Mouse (Mus musculus) stomach, embryonic 15.5 days (tissue): ENCODE results near the gene Dpf2. TPM values are rescaled to one million over a fixed set of nuclear protein-coding genes. Genes with fewer than 3 reads are reported as not detected.

ENCODE experiments used
- ATAC-seq: fragments of 200-750 bp; cut with Nextera tagmentation; 2 replicates; pipeline ENCODE4 v1.8.0; 2017; ENCODE audit warnings: low read depth, moderate number of reproducible peaks, moderate TSS enrichment; ENCODE audit not compliant: insufficient read depth, low FRiP score
- H3K27ac ChIP-seq: fragments of 300-500 bp; sonication (generic); 2 replicates; pipeline ENCODE4 v1.5.1; 2015; ENCODE audit warnings: mild to moderate bottlenecking, inconsistent platforms
- H3K27me3 ChIP-seq: fragments of 300-500 bp; sonication (generic); replicated peaks from 2 replicates; pipeline ENCODE4 v1.6.1; 2015; ENCODE audit warnings: inconsistent platforms
- H3K36me3 ChIP-seq: fragments of 300-500 bp; sonication (generic); 2 replicates; pipeline ENCODE4 v1.6.1; 2015; ENCODE audit warnings: inconsistent platforms
- H3K4me1 ChIP-seq: fragments of 300-500 bp; sonication (generic); 2 replicates; pipeline ENCODE4 v1.6.1; 2015; ENCODE audit warnings: inconsistent platforms
- H3K4me2 ChIP-seq: fragments of 300-500 bp; sonication (generic); 2 replicates; pipeline ENCODE4 v1.6.1; 2015; ENCODE audit warnings: mild to moderate bottlenecking, inconsistent platforms
- H3K4me3 ChIP-seq: fragments of 300-500 bp; sonication (generic); replicated peaks from 2 replicates; pipeline ENCODE4 v1.5.1; 2015; ENCODE audit warnings: inconsistent platforms
- H3K9ac ChIP-seq: fragments of 300-500 bp; sonication (generic); 2 replicates; pipeline ENCODE4 v1.6.1; 2015; ENCODE audit warnings: inconsistent platforms
- H3K9me3 ChIP-seq: fragments of 300-500 bp; sonication (generic); 2 replicates; pipeline ENCODE4 v1.6.1; 2016; ENCODE audit warnings: inconsistent platforms
- WGBS: fragments of 180-500 bp; shearing (Covaris S2); methylation state at CpG from one replicate; pipeline ENCODE4 v1.1.7; 2015; 5-methylcytosine and 5-hydroxymethylcytosine counted together
- polyA plus RNA-seq: library from polyadenylated mRNA; unstranded; fragments of >200 nt; fragmentation: Nextera tagmentation; extraction: Ambion mirVana; gene quantifications from 2 replicates; pipeline ENCODE4 v1.2.1, GENCODE M21; 2015

Gene Dpf2
- polyA plus RNA-seq, result 98.7 and 118 TPM in 2 replicates

GRCm38 (mm10) chr19:5913007-5913719 is at the start of gene Dpf2:
Dpf2 (minus strand) TSS chr19:5913010.
- 0 out of 2 replicates have a peak, but pooled peaks cover 9% of the 10 kb centered on the region for H3K36me3 ChIP-seq
- peaks cover 21% of the 10 kb centered on the region for H3K4me1 ChIP-seq
- 16% methylated on average over 13 of the region's 13 CpGs for WGBS
- no peaks in the 10 kb centered on the region for H3K27me3 ChIP-seq
- peak within 1 kb of the TSS; percentile 84 for H3K27ac ChIP-seq
- H3K4me2 ChIP-seq, result peak within 1 kb of the TSS; percentile 77
- peak within 1 kb of the TSS; percentile 91 for H3K9ac ChIP-seq
- peak within 1 kb of the TSS; percentile 89 for H3K4me3 ChIP-seq
- H3K9me3 ChIP-seq, result no peaks in the 10 kb centered on the region
- ATAC-seq, result peak; percentile 25

- Histone ChIP-seq H3K36me3 (peaks cover 18% of the 10 kb centered on the region), H3K4me1 (peaks cover 18% of the 10 kb centered on the region)
- WGBS, result 79% methylated on average over 5 of the region's 5 CpGs
Measured at GRCm38 (mm10) chr19:5957371-5957770, 44.6 kb upstream of the Dpf2 start.

GRCm38 (mm10) chr19:5956685-5957084 is 43.9 kb upstream of the Dpf2 start:
- no peaks in the 10 kb centered on the region for H3K9me3 ChIP-seq
- no peak overlapping the region for H3K4me2 ChIP-seq
- peak; percentile 45; the same call in 1 of the 2 replicates for ATAC-seq
- H3K27me3 ChIP-seq, result no peaks in the 10 kb centered on the region
- peak overlapping the region; percentile 63; the same call in 1 of the 2 replicates for H3K27ac ChIP-seq
- peaks cover 16% of the 10 kb centered on the region for H3K4me1 ChIP-seq
- 27% methylated on average over 3 of the region's 3 CpGs for WGBS
- no peak overlapping the region for H3K4me3 ChIP-seq
- H3K9ac ChIP-seq, result no peak overlapping the region
- H3K36me3 ChIP-seq, result peaks cover 20% of the 10 kb centered on the region

More at GRCm38 (mm10) chr19:5957371-5957770, 44.6 kb upstream of the Dpf2 start:
- ATAC-seq, result no peak
- H3K9ac ChIP-seq, result no peak overlapping the region
- no peak overlapping the region for H3K4me2 ChIP-seq
- no peak overlapping the region for H3K4me3 ChIP-seq
- no peak overlapping the region for H3K27ac ChIP-seq
- no peaks in the 10 kb centered on the region for H3K9me3 ChIP-seq
- H3K27me3 ChIP-seq, result no peaks in the 10 kb centered on the region

- no peaks in the 10 kb centered on the region for H3K9me3 ChIP-seq
- no peak overlapping the region for H3K9ac ChIP-seq
- WGBS, result 64% methylated on average over 28 of the region's 28 CpGs
- H3K36me3 ChIP-seq, result peaks cover 22% of the 10 kb centered on the region
- peak overlapping the region; percentile 63 for H3K27ac ChIP-seq
- peak overlapping the region; percentile 4; the same call in 1 of the 2 replicates for H3K4me3 ChIP-seq
- peak overlapping the region; percentile 39 for H3K4me2 ChIP-seq
- ATAC-seq, result peak; percentile 59
- no peaks in the 10 kb centered on the region for H3K27me3 ChIP-seq
- H3K4me1 ChIP-seq, result peaks cover 11% of the 10 kb centered on the region
Measured at GRCm38 (mm10) chr19:5955704-5956670, 43.2 kb upstream of the Dpf2 start.

GRCm38 (mm10) chr19:5954936-5955335 is 42.1 kb upstream of the Dpf2 start:
- Histone ChIP-seq H3K27me3 (no peaks in the 10 kb centered on the region), H3K4me2 (peak overlapping the region; percentile 39; the same call in 1 of the 2 replicates), H3K9me3 (no peaks in the 10 kb centered on the region), H3K36me3 (peaks cover 23% of the 10 kb centered on the region), H3K9ac (no peak overlapping the region), H3K27ac (peak overlapping the region; percentile 63), H3K4me3 (no peak overlapping the region), H3K4me1 (peaks cover 11% of the 10 kb centered on the region)
- WGBS, result 83% methylated on average over 10 of the region's 10 CpGs
- no peak for ATAC-seq

- Histone ChIP-seq H3K4me1 (peaks cover 11% of the 10 kb centered on the region), H3K9me3 (no peaks in the 10 kb centered on the region), H3K27ac (0 out of 2 replicates have a peak overlapping the region, but pooled peaks have one; percentile 36), H3K27me3 (no peaks in the 10 kb centered on the region), H3K4me2 (no peak overlapping the region), H3K4me3 (no peak overlapping the region), H3K9ac (no peak overlapping the region), H3K36me3 (peaks cover 25% of the 10 kb centered on the region)
- 78% methylated on average over 22 of the region's 22 CpGs for WGBS
- no peak for ATAC-seq
Measured at GRCm38 (mm10) chr19:5954031-5954710, 41.4 kb upstream of the Dpf2 start.

- Histone ChIP-seq H3K27me3 (no peaks in the 10 kb centered on the region), H3K9me3 (no peaks in the 10 kb centered on the region), H3K36me3 (peaks cover 24% of the 10 kb centered on the region), H3K9ac (no peak overlapping the region), H3K4me2 (no peak overlapping the region), H3K27ac (0 out of 2 replicates have a peak overlapping the region, but pooled peaks have one; percentile 66), H3K4me1 (peaks cover 11% of the 10 kb centered on the region), H3K4me3 (no peak overlapping the region)
- 88% methylated on average over 19 of the region's 19 CpGs for WGBS
- no peak for ATAC-seq
Measured at GRCm38 (mm10) chr19:5953201-5953770, 40.5 kb upstream of the Dpf2 start.

GRCm38 (mm10) chr19:5952071-5952691 is 39.4 kb upstream of the Dpf2 start:
- Histone ChIP-seq H3K4me2 (no peak overlapping the region), H3K36me3 (peaks cover 24% of the 10 kb centered on the region), H3K4me3 (no peak overlapping the region), H3K4me1 (peaks cover 11% of the 10 kb centered on the region), H3K9ac (no peak overlapping the region), H3K9me3 (no peaks in the 10 kb centered on the region), H3K27me3 (no peaks in the 10 kb centered on the region), H3K27ac (peak overlapping the region; percentile 66)
- 69% methylated on average over 13 of the region's 13 CpGs for WGBS
- ATAC-seq, result no peak

GRCm38 (mm10) chr19:5951631-5952030 is 38.8 kb upstream of the Dpf2 start:
- H3K4me2 ChIP-seq, result no peak overlapping the region
- no peaks in the 10 kb centered on the region for H3K27me3 ChIP-seq
- peaks cover 11% of the 10 kb centered on the region for H3K4me1 ChIP-seq
- peaks cover 24% of the 10 kb centered on the region for H3K36me3 ChIP-seq
- H3K27ac ChIP-seq, result peak overlapping the region; percentile 9; the same call in 1 of the 2 replicates
- H3K9me3 ChIP-seq, result no peaks in the 10 kb centered on the region
- H3K4me3 ChIP-seq, result no peak overlapping the region
- ATAC-seq, result no peak
- WGBS, result 85% methylated on average over 16 of the region's 16 CpGs
- no peak overlapping the region for H3K9ac ChIP-seq

- Histone ChIP-seq H3K4me3 (no peak overlapping the region), H3K4me2 (no peak overlapping the region), H3K27ac (no peak overlapping the region), H3K9me3 (no peaks in the 10 kb centered on the region), H3K9ac (no peak overlapping the region), H3K4me1 (peaks cover 14% of the 10 kb centered on the region), H3K27me3 (no peaks in the 10 kb centered on the region), H3K36me3 (peaks cover 24% of the 10 kb centered on the region)
- 92% methylated on average over 11 of the region's 11 CpGs for WGBS
- no peak for ATAC-seq
Measured at GRCm38 (mm10) chr19:5950218-5950617, 37.4 kb upstream of the Dpf2 start.

- Histone ChIP-seq H3K4me3 (no peak overlapping the region), H3K4me1 (peaks cover 18% of the 10 kb centered on the region), H3K9ac (no peak overlapping the region), H3K4me2 (no peak overlapping the region), H3K36me3 (peaks cover 16% of the 10 kb centered on the region; the same call in 1 of the 2 replicates), H3K27me3 (no peaks in the 10 kb centered on the region), H3K9me3 (no peaks in the 10 kb centered on the region), H3K27ac (peak overlapping the region; percentile 67)
- 56% methylated on average over 8 of the region's 8 CpGs for WGBS
- ATAC-seq, result no peak; the same call in 1 of the 2 replicates
Measured at GRCm38 (mm10) chr19:5945891-5946290, 33.1 kb upstream of the Dpf2 start.
